Mouse (Mus musculus) limb, embryonic 14.5 days (tissue): ENCODE measurements around the gene Map2k1. TPM values are rescaled to one million over a fixed set of nuclear protein-coding genes. Genes with fewer than 3 reads are reported as not detected.
"Not testable (repeated sequence)": the region's sequence is repeated elsewhere in the genome, so short reads cannot be mapped to it uniquely, and the experiment has no call there.

Source experiments
- ATAC-seq: fragments of 200-750 bp; cut with Nextera tagmentation; 2 replicates; pipeline ENCODE4 v1.8.0; 2017; ENCODE audit warnings: low read depth, moderate number of reproducible peaks, moderate TSS enrichment; ENCODE audit not compliant: low FRiP score
- DNase-seq: peaks from one replicate; pipeline ENCODE4 v3.0.0-alpha.2; 2015; ENCODE audit warnings: low spot score
- H3K27ac ChIP-seq: fragments of 300-500 bp; sonication (generic); replicated peaks from 2 replicates; pipeline ENCODE4 v1.5.1; 2014; ENCODE audit warnings: low read depth, mild to moderate bottlenecking, low read length, moderate library complexity, mixed read lengths
- H3K27me3 ChIP-seq: fragments of 300-500 bp; sonication (generic); 2 replicates; pipeline ENCODE4 v1.6.1; 2014; ENCODE audit warnings: low read length, mixed read lengths; ENCODE audit not compliant: control insufficient read depth, insufficient read depth
- H3K36me3 ChIP-seq: fragments of 300-500 bp; sonication (generic); 2 replicates; pipeline ENCODE4 v1.6.1; 2014; ENCODE audit warnings: mild to moderate bottlenecking, low read length, moderate library complexity, mixed read lengths; ENCODE audit not compliant: control insufficient read depth, insufficient read depth
- H3K4me1 ChIP-seq: fragments of 300-500 bp; sonication (generic); 2 replicates; pipeline ENCODE4 v1.6.1; 2014; ENCODE audit warnings: antibody characterized with exemption, low read length, mixed read lengths; ENCODE audit not compliant: control insufficient read depth, insufficient read depth
- H3K4me2 ChIP-seq: fragments of 300-500 bp; sonication (generic); replicated peaks from 2 replicates; pipeline ENCODE4 v1.6.1; 2014; ENCODE audit warnings: low read depth, mild to moderate bottlenecking, low read length, moderate library complexity; ENCODE audit not compliant: severe bottlenecking
- H3K4me3 ChIP-seq: fragments of 300-500 bp; sonication (generic); replicated peaks from 2 replicates; pipeline ENCODE4 v1.5.1; 2014; ENCODE audit warnings: low read length
- H3K9ac ChIP-seq: fragments of 300-500 bp; sonication (generic); 2 replicates; pipeline ENCODE4 v1.6.1; 2014; ENCODE audit warnings: mild to moderate bottlenecking, low read depth, low read length, moderate library complexity; ENCODE audit not compliant: severe bottlenecking
- H3K9me3 ChIP-seq: fragments of 300-500 bp; sonication (generic); 2 replicates; pipeline ENCODE4 v1.6.1; 2016; ENCODE audit warnings: low read length; ENCODE audit not compliant: control insufficient read depth
- POLR2A ChIP-seq: fragments of 200-500 bp; IDR thresholded peaks from 2 replicates; pipeline ENCODE4 v1.8.0; 2012; ENCODE audit warnings: inconsistent platforms, mild to moderate bottlenecking, moderate library complexity, borderline replicate concordance; ENCODE audit not compliant: insufficient read depth, insufficient read length; ENCODE audit errors: extremely low read depth
- WGBS: fragments of 180-500 bp; shearing (Covaris S2); extraction: QIAGEN DNeasy Blood & Tissue Kit; methylation state at CpG from one replicate; pipeline ENCODE4 v1.1.7; 2014; 5-methylcytosine and 5-hydroxymethylcytosine counted together
- microRNA-seq: library from miRNA; unstranded; fragments of <30 nt; microRNA quantifications from one replicate; pipeline ENCODE4, GENCODE M21; 2016
- polyA plus RNA-seq, 2 experiments: library from polyadenylated mRNA; depleted of rRNA in 1 of 2; stranded (reverse) in 1 of 2; unstranded in 1 of 2; fragments of >200 nt; fragmentation: Nextera tagmentation in 1 of 2; extraction: Ambion mirVana in 1 of 2; gene quantifications; 2 replicates each; pipeline versions ENCODE4 v1.2.1 to v1.2.3; 2012 to 2014

Map2k1 gene
- polyA plus RNA-seq, 2 experiments, result 51.3 to 81.3 TPM

GRCm38 (mm10) chr9:64139879-64140278 is 113.6 kb downstream of the Map2k1 start:
- no peak for TF ChIP-seq POLR2A
- ATAC-seq, result no peak

GRCm38 (mm10) chr9:64138896-64139295 is 114.5 kb downstream of the Map2k1 start:
- ATAC-seq, H3K4me2 ChIP-seq, H3K27me3 ChIP-seq, H3K27ac ChIP-seq, H3K4me3 ChIP-seq, H3K4me1 ChIP-seq, H3K9me3 ChIP-seq, H3K9ac ChIP-seq: not testable (repeated sequence)
- H3K36me3 ChIP-seq, result peaks cover 38% of the 10 kb centered on the region
- 4% methylated on average over 6 of the region's 6 CpGs for WGBS
- peak; percentile 62 for DNase-seq

More at GRCm38 (mm10) chr9:64139879-64140278, 113.6 kb downstream of the Map2k1 start:
- 93% methylated on average over 9 of the region's 9 CpGs for WGBS
- Histone ChIP-seq H3K9me3 (no peaks in the 10 kb centered on the region), H3K36me3 (peaks cover 39% of the 10 kb centered on the region), H3K27me3 (no peaks in the 10 kb centered on the region), H3K4me2 (no peak overlapping the region), H3K4me3 (no peak overlapping the region), H3K4me1 (no peaks in the 10 kb centered on the region), H3K27ac (no peak overlapping the region), H3K9ac (no peak overlapping the region)
- DNase-seq, result no peak

Small RNA genes within 50 kb of the gene (microRNA-seq; reads per million reads assigned to microRNA genes)
- gene Gm24106, result not detected

Other genes starting within 250 kb of the Map2k1 start
- 23.5 and 43.1 TPM in 2 replicates for gene Smad6, start 231.6 kb downstream of the Map2k1 start, polyA plus RNA-seq (2012; rRNA removed)
- gene Smad6, start 231.6 kb downstream of the Map2k1 start, polyA plus RNA-seq (2014; fragmentation: Nextera tagmentation; extraction: Ambion mirVana), result 12.0 and 14.7 TPM in 2 replicates
- 0.06 and 0.51 TPM in 2 replicates for gene Lctl, start 136.5 kb downstream of the Map2k1 start, polyA plus RNA-seq (2012; rRNA removed)
- gene Lctl, start 136.5 kb downstream of the Map2k1 start, polyA plus RNA-seq (2014; fragmentation: Nextera tagmentation; extraction: Ambion mirVana), result not detected in 2 replicates
- 29.7 and 53.4 TPM in 2 replicates for gene Zwilch, start 80.5 kb downstream of the Map2k1 start, polyA plus RNA-seq (2012; rRNA removed)
- 16.4 and 17.3 TPM in 2 replicates for gene Zwilch, start 80.5 kb downstream of the Map2k1 start, polyA plus RNA-seq (2014; fragmentation: Nextera tagmentation; extraction: Ambion mirVana)
- 1,022 and 1,322 TPM in 2 replicates for gene Rpl4, start 80.3 kb downstream of the Map2k1 start, polyA plus RNA-seq (2012; rRNA removed)
- gene Rpl4, start 80.3 kb downstream of the Map2k1 start, polyA plus RNA-seq (2014; fragmentation: Nextera tagmentation; extraction: Ambion mirVana), result 1,375 and 1,385 TPM in 2 replicates
- gene Snapc5, start 74.4 kb downstream of the Map2k1 start, polyA plus RNA-seq (2012; rRNA removed), result 10.5 and 16.8 TPM in 2 replicates
- gene Snapc5, start 74.4 kb downstream of the Map2k1 start, polyA plus RNA-seq (2014; fragmentation: Nextera tagmentation; extraction: Ambion mirVana), result 19.1 and 22.6 TPM in 2 replicates
- 0.05 TPM in 1 of 2 replicates, not detected in the other for gene Uchl4, start 18.4 kb downstream of the Map2k1 start, polyA plus RNA-seq (2012; rRNA removed)
- 1.5 and 3.4 TPM in 2 replicates for gene Uchl4, start 18.4 kb downstream of the Map2k1 start, polyA plus RNA-seq (2014; fragmentation: Nextera tagmentation; extraction: Ambion mirVana)
- gene Tipin, start 27.9 kb upstream of the Map2k1 start, polyA plus RNA-seq (2012; rRNA removed), result 92.7 and 124 TPM in 2 replicates
- gene Tipin, start 27.9 kb upstream of the Map2k1 start, polyA plus RNA-seq (2014; fragmentation: Nextera tagmentation; extraction: Ambion mirVana), result 199 TPM in 2 replicates
- 15.8 and 19.1 TPM in 2 replicates for gene Dis3l, start 87.7 kb upstream of the Map2k1 start, polyA plus RNA-seq (2012; rRNA removed)
- 19.9 and 20.9 TPM in 2 replicates for gene Dis3l, start 87.7 kb upstream of the Map2k1 start, polyA plus RNA-seq (2014; fragmentation: Nextera tagmentation; extraction: Ambion mirVana)
- 0.80 and 0.91 TPM in 2 replicates for gene Megf11, start 132.0 kb upstream of the Map2k1 start, polyA plus RNA-seq (2012; rRNA removed)
- 1.0 and 1.1 TPM in 2 replicates for gene Megf11, start 132.0 kb upstream of the Map2k1 start, polyA plus RNA-seq (2014; fragmentation: Nextera tagmentation; extraction: Ambion mirVana)